Mouse (Mus musculus) liver, embryonic 13.5 days (tissue): ENCODE data around the gene Mre11a. TPM values are rescaled to one million over a fixed set of nuclear protein-coding genes. Genes with fewer than 3 reads are reported as not detected.
"Not testable (repeated sequence)": the region's sequence is repeated elsewhere in the genome, so short reads cannot be mapped to it uniquely, and the experiment has no call there.

ENCODE experiments used
- ATAC-seq: fragments of 200-750 bp; cut with Nextera tagmentation; 2 replicates; pipeline ENCODE4 v1.8.0; 2017; ENCODE audit warnings: low read depth, mild to moderate bottlenecking, moderate number of reproducible peaks, moderate library complexity
- DNase-seq: peaks from one replicate; pipeline ENCODE4 v3.0.0; 2022
- H3K27ac ChIP-seq: fragments of 300-500 bp; sonication (generic); 2 replicates; pipeline ENCODE4 v1.5.1; 2015; ENCODE audit warnings: moderate library complexity, mild to moderate bottlenecking, inconsistent platforms
- H3K27me3 ChIP-seq: fragments of 300-500 bp; sonication (generic); 2 replicates; pipeline ENCODE4 v1.6.1; 2015; ENCODE audit warnings: mild to moderate bottlenecking, inconsistent platforms
- H3K36me3 ChIP-seq: fragments of 300-500 bp; sonication (generic); 2 replicates; pipeline ENCODE4 v1.6.1; 2015; ENCODE audit warnings: mild to moderate bottlenecking, inconsistent platforms
- H3K4me1 ChIP-seq: fragments of 300-500 bp; sonication (generic); replicated peaks from 2 replicates; pipeline ENCODE4 v1.6.1; 2015; ENCODE audit warnings: inconsistent platforms
- H3K4me2 ChIP-seq: fragments of 300-500 bp; sonication (generic); 2 replicates; pipeline ENCODE4 v1.6.1; 2015; ENCODE audit warnings: inconsistent platforms, mild to moderate bottlenecking, moderate library complexity
- H3K4me3 ChIP-seq: fragments of 300-500 bp; sonication (generic); replicated peaks from 2 replicates; pipeline ENCODE4 v1.5.1; 2015; ENCODE audit warnings: mild to moderate bottlenecking, inconsistent platforms
- H3K9ac ChIP-seq: fragments of 300-500 bp; sonication (generic); 2 replicates; pipeline ENCODE4 v1.6.1; 2015; ENCODE audit warnings: mild to moderate bottlenecking, inconsistent platforms
- H3K9me3 ChIP-seq: fragments of 300-500 bp; sonication (generic); replicated peaks from 2 replicates; pipeline ENCODE4 v1.6.1; 2016; ENCODE audit warnings: inconsistent platforms
- WGBS: fragments of 180-500 bp; shearing (Covaris S2); methylation state at CpG from one replicate; pipeline ENCODE4 v1.1.7; 2015; ENCODE audit not compliant: insufficient replicate concordance; 5-methylcytosine and 5-hydroxymethylcytosine counted together
- polyA plus RNA-seq: library from polyadenylated mRNA; unstranded; fragments of >200 nt; fragmentation: Nextera tagmentation; extraction: Ambion mirVana; gene quantifications from 2 replicates; pipeline ENCODE4 v1.2.1, GENCODE M21; 2015

Mre11a gene
- polyA plus RNA-seq, 1 experiment from 2014 or later: 22.6 TPM

GRCm38 (mm10) chr9:14872181-14872930 lies 87.9 kb downstream of the Mre11a start:
- H3K4me1 ChIP-seq: no peaks in the 10 kb centered on the region
- no peaks in the 10 kb centered on the region for H3K27me3 ChIP-seq
- no peak for ATAC-seq
- WGBS: 49% methylated on average over 17 of the region's 17 CpGs
- no peaks in the 10 kb centered on the region for H3K36me3 ChIP-seq
- no peaks in the 10 kb centered on the region for H3K9me3 ChIP-seq
- H3K27ac ChIP-seq: no peak overlapping the region
- H3K4me2 ChIP-seq: no peak overlapping the region
- no peak overlapping the region for H3K4me3 ChIP-seq
- no peak overlapping the region for H3K9ac ChIP-seq
- DNase-seq: no peak

GRCm38 (mm10) chr9:14875743-14876507 lies 91.5 kb downstream of the Mre11a start:
- ATAC-seq: no peak
- H3K4me1 ChIP-seq: no peaks in the 10 kb centered on the region
- WGBS: 50% methylated on average over 5 of the region's 5 CpGs
- H3K27me3 ChIP-seq: no peaks in the 10 kb centered on the region
- DNase-seq: no peak
- H3K4me3 ChIP-seq: no peak overlapping the region
- H3K9ac ChIP-seq: no peak overlapping the region
- no peaks in the 10 kb centered on the region for H3K9me3 ChIP-seq
- no peaks in the 10 kb centered on the region for H3K36me3 ChIP-seq
- H3K4me2 ChIP-seq: no peak overlapping the region
- H3K27ac ChIP-seq: no peak overlapping the region

GRCm38 (mm10) chr9:14876566-14876965 lies 92.1 kb downstream of the Mre11a start:
- H3K27me3 ChIP-seq, H3K4me1 ChIP-seq, H3K36me3 ChIP-seq, H3K9ac ChIP-seq, H3K9me3 ChIP-seq, ATAC-seq, H3K4me2 ChIP-seq, H3K27ac ChIP-seq, DNase-seq, H3K4me3 ChIP-seq: not testable (repeated sequence)
- 49% methylated on average over 8 of the region's 8 CpGs for WGBS

GRCm38 (mm10) chr9:14884641-14885040 lies 100.2 kb downstream of the Mre11a start:
- no peaks in the 10 kb centered on the region for H3K9me3 ChIP-seq
- peaks cover 11% of the 10 kb centered on the region for H3K4me1 ChIP-seq
- ATAC-seq (no peak), DNase-seq (no peak)
- 34% methylated on average over 4 of the region's 4 CpGs for WGBS
- H3K27me3 ChIP-seq: no peaks in the 10 kb centered on the region
- no peaks in the 10 kb centered on the region for H3K36me3 ChIP-seq
- no peak overlapping the region for H3K4me2 ChIP-seq
- no peak overlapping the region for H3K4me3 ChIP-seq
- no peak overlapping the region for H3K9ac ChIP-seq
- H3K27ac ChIP-seq: no peak overlapping the region

- Histone ChIP-seq H3K36me3 (no peaks in the 10 kb centered on the region), H3K27ac (no peak overlapping the region), H3K9me3 (no peaks in the 10 kb centered on the region), H3K4me2 (no peak overlapping the region), H3K9ac (no peak overlapping the region), H3K4me3 (no peak overlapping the region), H3K27me3 (no peaks in the 10 kb centered on the region), H3K4me1 (peaks cover 11% of the 10 kb centered on the region)
- DNase-seq (no peak), ATAC-seq (no peak)
Observed at GRCm38 (mm10) chr9:14885151-14885550, 100.7 kb downstream of the Mre11a start.

GRCm38 (mm10) chr9:14885954-14886353 lies 101.5 kb downstream of the Mre11a start:
- Histone ChIP-seq H3K4me3 (no peak overlapping the region), H3K9me3 (no peaks in the 10 kb centered on the region), H3K4me1 (peaks cover 11% of the 10 kb centered on the region), H3K9ac (no peak overlapping the region), H3K27me3 (no peaks in the 10 kb centered on the region), H3K27ac (no peak overlapping the region), H3K4me2 (no peak overlapping the region), H3K36me3 (no peaks in the 10 kb centered on the region)
- DNase-seq: peak; percentile 20
- 24% methylated on average over 1 of the region's 1 CpGs for WGBS
- ATAC-seq: peak; percentile 85

Other genes with a start within 250 kb of the Mre11a start
- 1.6 and 1.8 TPM in 2 replicates for gene Amotl1, start 139.6 kb upstream of the Mre11a start, polyA plus RNA-seq
- gene Piwil4, start 43.9 kb upstream of the Mre11a start, polyA plus RNA-seq: 0.07 and 0.09 TPM in 2 replicates
- 0.64 and 0.69 TPM in 2 replicates for gene Fut4, start 32.3 kb upstream of the Mre11a start, polyA plus RNA-seq
- not detected in 2 replicates for gene 1700012B09Rik, start 13.6 kb upstream of the Mre11a start, polyA plus RNA-seq
- 36.2 and 42.2 TPM in 2 replicates for gene Ankrd49, start 202 bp downstream of the Mre11a start, polyA plus RNA-seq
- 0.05 and 0.06 TPM in 2 replicates for gene Gpr83, start 75.6 kb downstream of the Mre11a start, polyA plus RNA-seq
- not detected in 2 replicates for gene Izumo1r, start 119.3 kb downstream of the Mre11a start, polyA plus RNA-seq